Mouse (Mus musculus) erythroblast, embryonic 14.5 days (primary cell): ENCODE data around the gene Wipf3.

ENCODE experiments used
- GATA1 ChIP-seq: IDR thresholded peaks from 2 replicates; pipeline ENCODE4 v1.6.1; 2012; ENCODE audit warnings: low read length, inconsistent platforms, mixed read lengths
- TAL1 ChIP-seq: IDR thresholded peaks from 3 replicates; pipeline ENCODE4 v1.6.1; 2012; ENCODE audit warnings: low read length, inconsistent platforms, mixed read lengths

GRCm38 (mm10) chr6:54531048-54531481 is 101.7 kb downstream of the Wipf3 start:
- no peak for TF ChIP-seq GATA1
- TF ChIP-seq TAL1: no peak
